Mouse (Mus musculus): ENCODE measurements around the gene Wbp11.

GRCm38 (mm10) chr6:136865360-136865759, 37.3 kb upstream of the Wbp11 start:
- TF ChIP-seq CTCF (IDR thresholded peaks at IDR 0.05; ENCODE audit: low read depth): no peak
- no peak for TF ChIP-seq EP300 (optimal IDR thresholded peaks at IDR 0.05)

All from stomach, postnatal 0 days (tissue).